Mouse (Mus musculus): ENCODE measurements around the gene Polr3b. TPM values are rescaled to one million over a fixed set of nuclear protein-coding genes. Genes with fewer than 3 reads are reported as not detected.

Polr3b gene
- polyA plus RNA-seq, 1 experiment from 2014 or later = 10.8 TPM

DNA sequence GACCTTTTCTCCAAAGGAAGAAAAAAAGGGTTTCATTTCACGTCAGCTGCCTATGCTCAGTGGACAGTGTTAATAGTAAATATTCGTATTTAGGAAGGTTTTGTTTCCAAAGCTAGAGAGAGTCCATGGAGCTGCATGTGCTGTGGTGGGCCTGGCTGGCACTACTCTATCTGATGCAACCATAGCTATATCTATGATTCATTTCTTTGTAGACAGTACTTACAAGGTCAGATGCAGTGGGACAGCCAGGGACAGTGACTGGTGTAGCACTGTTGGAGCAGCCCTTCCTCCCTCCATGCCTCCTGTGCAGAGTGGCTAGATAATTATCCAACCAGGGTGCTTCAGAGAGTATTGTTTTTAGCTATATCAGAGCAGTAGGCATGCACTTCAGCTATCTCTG lies 9.8 kb upstream of the Polr3b start:
- Histone ChIP-seq H3K4me1 (no peaks in the 10 kb centered on the region), H3K9ac (no peak overlapping the region), H3K27me3 (replicated peaks) (no peaks in the 10 kb centered on the region), H3K36me3 (no peaks in the 10 kb centered on the region), H3K4me3 (replicated peaks) (no peak overlapping the region), H3K27ac (no peak overlapping the region), H3K4me2 (no peak overlapping the region), H3K9me3 (no peaks in the 10 kb centered on the region)
- no peak for ATAC-seq (ENCODE audit: insufficient read depth, low FRiP score, low read depth)
- WGBS = 74% methylated on average over 2 of the region's 2 CpGs

DNA sequence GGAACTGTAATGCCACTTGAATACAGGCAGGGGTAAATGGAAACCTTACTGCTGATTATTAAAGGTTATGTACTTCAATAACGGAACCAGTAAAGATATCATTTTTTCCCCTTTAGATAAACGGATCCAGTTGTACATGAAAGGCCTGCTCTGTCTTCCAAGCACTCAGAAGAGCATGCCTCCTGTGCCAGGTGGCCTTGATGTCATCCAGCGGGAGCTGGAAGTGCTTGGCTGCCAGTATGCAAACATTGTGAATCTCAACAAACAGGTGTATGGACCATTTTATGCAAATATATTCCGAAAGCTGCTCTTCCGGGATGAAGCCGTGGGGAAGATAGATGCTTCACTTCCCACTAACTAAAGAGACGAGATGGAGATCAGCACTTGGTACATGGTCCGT lies 8.7 kb upstream of the Polr3b start:
- no peak for ATAC-seq (ENCODE audit: insufficient read depth, low FRiP score, low read depth)

DNA sequence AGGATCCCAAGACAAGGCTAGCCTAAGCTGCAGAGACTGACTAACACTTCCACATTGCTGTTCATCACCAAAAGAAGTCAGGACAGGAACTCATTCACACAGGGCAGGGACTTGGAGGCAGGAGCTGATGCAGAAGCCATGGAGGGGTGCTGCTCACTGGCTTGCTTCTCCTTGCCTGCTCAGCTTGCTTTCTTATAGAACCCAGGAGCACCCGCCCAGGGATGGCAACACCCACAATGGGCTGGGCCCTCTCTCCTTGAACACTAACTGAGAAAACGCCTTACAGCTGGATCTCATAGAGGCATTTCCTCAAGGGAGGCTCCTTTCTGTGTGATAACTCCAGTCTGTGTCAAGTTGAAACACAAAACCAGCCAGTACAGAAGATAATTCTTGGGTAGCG lies 7.0 kb upstream of the Polr3b start:
- Histone ChIP-seq H3K27me3 (replicated peaks) (no peaks in the 10 kb centered on the region), H3K9me3 (no peaks in the 10 kb centered on the region), H3K9ac (no peak overlapping the region), H3K36me3 (no peaks in the 10 kb centered on the region), H3K4me1 (no peaks in the 10 kb centered on the region), H3K4me2 (no peak overlapping the region), H3K4me3 (replicated peaks) (no peak overlapping the region), H3K27ac (no peak overlapping the region)
- 79% methylated on average over 3 of the region's 3 CpGs for WGBS
- no peak for ATAC-seq (ENCODE audit: insufficient read depth, low FRiP score, low read depth)

More for the DNA sequence above, 8.7 kb upstream of the Polr3b start:
- no peak overlapping the region for H3K4me3 ChIP-seq (replicated peaks)
- no peak overlapping the region for H3K27ac ChIP-seq
- no peaks in the 10 kb centered on the region for H3K4me1 ChIP-seq
- H3K27me3 ChIP-seq (replicated peaks) = no peaks in the 10 kb centered on the region
- H3K36me3 ChIP-seq = no peaks in the 10 kb centered on the region
- no peaks in the 10 kb centered on the region for H3K9me3 ChIP-seq
- H3K9ac ChIP-seq = no peak overlapping the region
- WGBS = 73% methylated on average over 8 of the region's 8 CpGs
- H3K4me2 ChIP-seq = no peak overlapping the region

DNA sequence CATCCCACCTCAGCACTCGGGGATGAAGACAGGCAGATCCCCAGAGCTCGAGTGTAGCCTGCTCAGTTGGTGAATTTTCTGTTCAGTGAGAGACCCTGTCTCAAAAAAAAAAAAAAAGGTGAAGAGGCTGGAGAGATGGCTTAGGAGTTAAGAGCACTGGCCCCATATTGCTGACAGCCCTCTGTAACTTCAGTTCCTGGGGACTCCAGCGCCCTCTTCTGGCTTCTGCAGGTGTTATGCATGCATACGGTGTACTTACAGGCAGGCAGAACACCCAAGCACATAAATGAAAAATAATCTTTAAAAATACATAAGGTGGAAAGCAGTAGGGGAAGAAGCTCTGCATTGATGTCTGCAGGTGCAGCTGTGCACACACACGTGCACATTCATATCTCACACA lies 9.1 kb downstream of the Polr3b start:
- WGBS = 65% methylated on average over 5 of the region's 5 CpGs
- no peak overlapping the region for H3K4me2 ChIP-seq
- H3K4me1 ChIP-seq = no peaks in the 10 kb centered on the region
- H3K27ac ChIP-seq = no peak overlapping the region
- H3K9ac ChIP-seq = no peak overlapping the region
- H3K4me3 ChIP-seq (replicated peaks) = no peak overlapping the region
- ATAC-seq (ENCODE audit: insufficient read depth, low FRiP score, low read depth) = no peak
- H3K27me3 ChIP-seq (replicated peaks) = no peaks in the 10 kb centered on the region
- no peaks in the 10 kb centered on the region for H3K9me3 ChIP-seq
- H3K36me3 ChIP-seq = peaks cover 6% of the 10 kb centered on the region; the same call in 1 of the 2 replicates

DNA sequence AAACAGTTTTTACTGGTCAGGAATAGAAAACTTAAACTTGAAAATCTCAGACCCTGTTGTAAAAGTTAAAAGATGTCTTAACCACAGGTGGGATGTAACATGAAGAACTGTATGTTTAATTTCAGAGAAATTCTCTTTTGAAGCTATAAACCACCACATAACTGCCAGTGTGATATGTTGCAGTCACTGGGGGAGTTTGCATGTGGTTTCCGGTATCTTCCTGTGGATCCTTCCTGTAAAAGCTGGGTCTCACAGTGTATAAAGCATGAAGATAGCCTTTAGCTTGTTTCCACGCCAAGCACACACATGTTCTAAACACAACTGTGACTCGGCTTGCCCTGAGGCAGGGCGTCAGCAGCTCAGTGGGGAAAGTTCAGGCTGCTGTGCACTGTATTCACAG lies 9.9 kb downstream of the Polr3b start:
- H3K27me3 ChIP-seq (replicated peaks) = no peaks in the 10 kb centered on the region
- no peaks in the 10 kb centered on the region for H3K4me1 ChIP-seq
- ATAC-seq (ENCODE audit: insufficient read depth, low FRiP score, low read depth) = no peak
- WGBS = 91% methylated on average over 4 of the region's 4 CpGs
- H3K27ac ChIP-seq = no peak overlapping the region
- no peak overlapping the region for H3K4me3 ChIP-seq (replicated peaks)
- no peak overlapping the region for H3K9ac ChIP-seq
- peaks cover 6% of the 10 kb centered on the region; the same call in 1 of the 2 replicates for H3K36me3 ChIP-seq
- H3K4me2 ChIP-seq = no peak overlapping the region
- no peaks in the 10 kb centered on the region for H3K9me3 ChIP-seq

DNA sequence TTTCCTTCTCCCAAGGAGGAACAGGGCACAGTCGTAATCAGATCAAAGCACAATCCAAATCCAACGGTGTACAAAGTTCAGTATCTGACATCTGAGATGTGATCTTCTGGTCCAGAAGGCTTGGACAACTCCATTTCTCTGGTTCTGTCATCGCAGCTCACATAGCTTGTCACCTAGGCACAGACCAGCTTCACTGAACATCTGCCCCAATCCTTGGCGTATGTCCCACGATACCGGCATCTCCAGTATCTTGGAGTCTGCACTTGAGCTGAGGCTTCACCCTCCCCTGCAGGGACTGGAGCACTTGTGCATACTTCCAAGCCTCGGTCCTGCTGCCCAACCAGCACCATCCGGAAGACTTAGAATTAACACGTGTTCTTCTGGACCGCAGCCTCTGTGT lies 14.6 kb downstream of the Polr3b start:
- no peak overlapping the region for H3K27ac ChIP-seq
- no peaks in the 10 kb centered on the region for H3K27me3 ChIP-seq (replicated peaks)
- WGBS = 94% methylated on average over 10 of the region's 10 CpGs
- H3K9me3 ChIP-seq = no peaks in the 10 kb centered on the region
- H3K9ac ChIP-seq = no peak overlapping the region
- no peak overlapping the region for H3K4me2 ChIP-seq
- H3K36me3 ChIP-seq = peaks cover 10% of the 10 kb centered on the region
- no peak overlapping the region for H3K4me3 ChIP-seq (replicated peaks)
- no peak for ATAC-seq (ENCODE audit: insufficient read depth, low FRiP score, low read depth)
- H3K4me1 ChIP-seq = no peaks in the 10 kb centered on the region

DNA sequence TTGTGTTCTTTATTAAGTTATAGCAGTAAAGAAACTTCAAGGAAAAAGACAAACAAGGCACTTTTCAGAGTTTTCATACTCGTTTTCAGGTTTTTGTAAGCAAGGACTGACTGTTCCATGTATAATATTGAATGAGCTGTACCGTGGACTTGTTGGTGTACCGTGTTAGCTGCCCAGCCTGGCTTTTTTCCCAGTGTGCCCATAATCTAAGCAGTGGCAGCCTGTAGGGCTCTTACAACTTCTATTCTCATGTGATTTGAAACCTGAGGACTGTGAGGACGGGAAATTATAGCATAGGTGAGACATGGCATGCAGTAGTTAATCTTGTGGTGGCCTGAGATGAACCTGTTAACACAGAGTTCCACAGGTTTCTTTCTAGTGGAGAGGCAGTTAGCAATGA lies 16.3 kb downstream of the Polr3b start:
- WGBS = 89% methylated on average over 4 of the region's 4 CpGs

DNA sequence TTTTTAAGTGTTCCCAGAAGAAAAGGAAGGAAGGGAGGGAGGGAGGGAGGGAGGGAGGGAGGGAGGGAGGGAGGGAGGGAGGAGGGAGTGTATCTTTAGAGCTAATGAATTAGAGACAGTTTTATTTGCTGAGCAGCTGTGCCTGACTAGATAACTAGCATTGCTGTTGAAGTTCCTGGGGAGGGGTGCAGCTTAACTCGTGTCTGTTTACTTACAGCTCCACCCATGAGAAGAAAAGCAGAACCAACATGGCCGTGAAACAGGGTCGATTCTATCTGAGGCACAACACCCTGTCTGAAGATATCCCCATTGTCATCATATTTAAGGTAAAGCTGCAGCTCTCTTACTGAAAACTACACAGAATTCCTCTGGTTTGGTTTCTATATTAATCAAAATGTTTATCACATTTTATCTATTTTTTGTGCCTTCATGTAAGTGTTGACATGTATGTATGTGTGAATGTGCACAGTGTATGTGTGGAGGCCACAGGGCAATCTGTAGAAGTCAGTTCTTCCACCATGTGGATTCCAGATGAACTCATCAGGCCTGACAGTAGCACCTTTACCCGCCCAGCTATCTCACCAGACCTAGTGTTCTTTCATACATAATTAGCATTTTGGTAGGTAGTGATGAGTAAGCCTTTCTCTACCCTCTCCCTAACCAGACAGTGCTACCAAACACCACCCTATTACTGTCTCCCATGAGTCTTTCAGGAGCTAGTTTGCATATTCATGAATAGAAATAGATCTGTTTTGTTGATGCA lies 17.6 kb downstream of the Polr3b start:
- Histone ChIP-seq H3K4me1 (no peaks in the 10 kb centered on the region), H3K27me3 (replicated peaks) (no peaks in the 10 kb centered on the region), H3K36me3 (peaks cover 4% of the 10 kb centered on the region), H3K27ac (no peak overlapping the region), H3K4me3 (replicated peaks) (no peak overlapping the region), H3K9me3 (no peaks in the 10 kb centered on the region), H3K4me2 (no peak overlapping the region), H3K9ac (no peak overlapping the region)
- 54% methylated on average over 4 of the region's 4 CpGs for whole genome bisulfite sequencing
- ATAC-seq (ENCODE audit: insufficient read depth, low FRiP score, low read depth) = no peak; the same call in 1 of the 2 replicates

More for the DNA sequence above, 16.3 kb downstream of the Polr3b start:
- Histone ChIP-seq H3K9ac (no peak overlapping the region), H3K4me3 (replicated peaks) (no peak overlapping the region), H3K4me2 (no peak overlapping the region), H3K36me3 (peaks cover 4% of the 10 kb centered on the region), H3K4me1 (no peaks in the 10 kb centered on the region), H3K9me3 (no peaks in the 10 kb centered on the region), H3K27ac (no peak overlapping the region), H3K27me3 (replicated peaks) (no peaks in the 10 kb centered on the region)
- ATAC-seq (ENCODE audit: insufficient read depth, low FRiP score, low read depth) = no peak

DNA sequence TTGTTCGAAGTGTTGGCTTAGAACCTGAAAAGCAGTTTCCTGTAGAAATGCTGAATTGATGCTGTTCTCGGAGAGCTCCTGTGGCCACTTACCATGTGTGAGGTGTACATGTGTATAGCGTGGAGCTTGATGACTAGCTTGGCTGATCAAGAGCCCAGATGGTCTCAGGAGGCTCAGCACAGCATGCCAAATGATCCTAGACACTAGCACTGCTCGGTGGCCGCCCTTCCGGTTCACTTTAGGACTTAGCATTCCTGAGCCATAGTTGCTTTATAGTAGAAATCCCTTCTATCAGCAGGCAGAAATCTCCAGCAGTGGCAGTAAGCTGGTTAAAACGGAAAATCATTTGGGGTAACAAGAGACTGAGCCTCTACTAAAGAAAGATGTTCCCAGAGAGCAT lies 18.8 kb downstream of the Polr3b start:
- H3K27me3 ChIP-seq (replicated peaks) = no peaks in the 10 kb centered on the region
- ATAC-seq (ENCODE audit: insufficient read depth, low FRiP score, low read depth) = no peak
- 86% methylated on average over 7 of the region's 7 CpGs for WGBS

DNA sequence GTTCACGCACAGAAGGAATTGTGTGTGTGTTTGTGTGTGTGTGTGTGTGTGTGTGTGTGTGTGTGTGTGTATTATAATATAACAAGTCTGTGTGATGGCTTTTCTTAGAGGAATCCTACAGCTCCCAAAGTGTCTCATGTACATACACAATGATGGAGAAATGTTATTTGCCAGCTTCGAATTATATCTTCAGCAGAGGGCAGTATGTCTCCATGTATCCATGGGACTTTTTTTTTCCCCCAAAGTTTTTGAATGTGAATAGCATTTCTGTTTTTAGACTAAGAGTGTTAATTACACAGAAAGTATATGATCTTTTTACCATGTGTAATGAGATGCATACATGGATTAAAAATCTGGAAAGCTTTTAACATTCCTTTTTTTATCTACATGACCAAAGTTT lies 19.5 kb downstream of the Polr3b start:
- H3K4me1 ChIP-seq = no peaks in the 10 kb centered on the region
- H3K36me3 ChIP-seq = peaks cover 6% of the 10 kb centered on the region
- WGBS = 53% methylated on average over 2 of the region's 2 CpGs

More for the DNA sequence above, 18.8 kb downstream of the Polr3b start:
- Histone ChIP-seq H3K9me3 (no peaks in the 10 kb centered on the region), H3K4me1 (no peaks in the 10 kb centered on the region), H3K9ac (no peak overlapping the region), H3K27ac (no peak overlapping the region), H3K4me3 (replicated peaks) (no peak overlapping the region), H3K36me3 (peaks cover 4% of the 10 kb centered on the region), H3K4me2 (no peak overlapping the region)

DNA sequence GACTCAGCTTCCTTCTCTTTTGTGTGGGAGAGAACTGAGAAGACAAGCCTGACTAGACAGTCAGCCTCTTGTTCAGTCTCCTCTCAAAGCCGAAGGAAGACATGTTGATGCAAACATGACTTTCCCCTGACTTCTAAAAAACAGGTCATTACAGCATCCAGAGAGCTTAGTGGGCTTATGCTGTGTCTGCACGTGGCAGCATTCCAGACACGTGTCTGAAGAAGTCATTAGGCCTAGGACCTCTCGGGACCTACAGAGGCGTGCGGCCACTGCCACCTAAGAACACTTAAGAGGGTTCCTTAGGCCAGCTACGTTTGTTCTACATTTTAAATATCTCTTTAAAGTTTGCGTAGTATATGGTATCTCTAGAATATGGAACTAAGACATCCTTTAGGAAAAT lies 23.8 kb downstream of the Polr3b start:
- WGBS = 79% methylated on average over 8 of the region's 8 CpGs
- Histone ChIP-seq H3K27ac (no peak overlapping the region), H3K4me3 (replicated peaks) (no peak overlapping the region), H3K9me3 (no peaks in the 10 kb centered on the region), H3K27me3 (replicated peaks) (no peaks in the 10 kb centered on the region), H3K4me2 (no peak overlapping the region), H3K4me1 (no peaks in the 10 kb centered on the region), H3K9ac (no peak overlapping the region), H3K36me3 (0 out of 2 replicates have a peak, but pooled peaks cover 15% of the 10 kb centered on the region)
- ATAC-seq (ENCODE audit: insufficient read depth, low FRiP score, low read depth) = no peak

More for the DNA sequence above, 19.5 kb downstream of the Polr3b start:
- H3K27ac ChIP-seq = no peak overlapping the region
- H3K9ac ChIP-seq = no peak overlapping the region
- no peak for ATAC-seq (ENCODE audit: insufficient read depth, low FRiP score, low read depth)
- no peaks in the 10 kb centered on the region for H3K27me3 ChIP-seq (replicated peaks)
- no peak overlapping the region for H3K4me3 ChIP-seq (replicated peaks)
- H3K4me2 ChIP-seq = no peak overlapping the region
- H3K9me3 ChIP-seq = no peaks in the 10 kb centered on the region

DNA sequence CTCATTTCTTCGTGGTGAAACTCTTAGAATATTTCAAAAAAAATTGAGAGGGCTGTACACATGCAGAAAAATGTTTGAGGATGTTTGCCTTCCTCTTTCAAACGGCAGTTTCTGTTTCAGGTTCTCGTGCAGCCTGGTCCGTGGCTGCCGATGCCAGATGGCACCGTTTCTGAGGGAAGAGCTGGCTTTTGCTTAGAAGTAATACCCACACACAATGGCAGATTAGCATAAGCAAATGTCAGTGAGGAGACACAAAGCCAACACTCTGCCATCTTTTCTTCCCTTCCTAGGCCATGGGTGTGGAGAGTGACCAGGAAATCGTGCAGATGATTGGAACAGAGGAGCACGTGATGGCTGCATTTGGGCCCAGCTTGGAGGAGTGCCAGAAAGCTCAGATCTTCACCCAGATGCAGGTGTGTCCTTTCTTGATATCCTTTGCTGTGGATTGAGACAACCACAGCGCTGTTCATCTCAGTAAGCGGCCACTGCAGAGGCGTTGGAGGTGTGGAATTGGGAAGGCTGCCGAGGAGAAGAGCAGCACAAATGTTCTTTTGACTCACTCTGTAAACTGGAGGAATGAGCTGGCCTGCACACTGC lies 24.5 kb downstream of the Polr3b start:
- no peak for ATAC-seq (ENCODE audit: insufficient read depth, low FRiP score, low read depth)
- 79% methylated on average over 12 of the region's 12 CpGs for WGBS
- H3K9me3 ChIP-seq = no peaks in the 10 kb centered on the region
- H3K4me1 ChIP-seq = no peaks in the 10 kb centered on the region
- no peak overlapping the region for H3K4me2 ChIP-seq
- 0 out of 2 replicates have a peak, but pooled peaks cover 15% of the 10 kb centered on the region for H3K36me3 ChIP-seq
- no peak overlapping the region for H3K27ac ChIP-seq
- H3K9ac ChIP-seq = no peak overlapping the region
- no peaks in the 10 kb centered on the region for H3K27me3 ChIP-seq (replicated peaks)
- H3K4me3 ChIP-seq (replicated peaks) = no peak overlapping the region
